Mouse (Mus musculus) heart, embryonic 10.5 days (tissue): ENCODE results near the gene Fdx1l. TPM values are rescaled to one million over a fixed set of nuclear protein-coding genes. Genes with fewer than 3 reads are reported as not detected.

Experiments used
- DNase-seq: peaks from one replicate; pipeline ENCODE4 v3.0.0-alpha.2; 2017; ENCODE audit warnings: low spot score
- H3K27ac ChIP-seq: fragments of 300-500 bp; sonication (generic); 2 replicates; pipeline ENCODE4 v1.5.1; 2016; ENCODE audit warnings: mild to moderate bottlenecking
- H3K27me3 ChIP-seq: fragments of 300-500 bp; sonication (generic); 2 replicates; pipeline ENCODE4 v1.6.1; 2016; ENCODE audit warnings: mild to moderate bottlenecking; ENCODE audit not compliant: poor library complexity, insufficient read depth, severe bottlenecking
- H3K36me3 ChIP-seq: fragments of 300-500 bp; sonication (generic); 2 replicates; pipeline ENCODE4 v1.6.1; 2016; ENCODE audit warnings: mild to moderate bottlenecking, moderate library complexity
- H3K4me1 ChIP-seq: fragments of 300-500 bp; sonication (generic); 2 replicates; pipeline ENCODE4 v1.6.1; 2016; ENCODE audit warnings: mild to moderate bottlenecking
- H3K4me3 ChIP-seq: fragments of 300-500 bp; sonication (generic); 2 replicates; pipeline ENCODE4 v1.5.1; 2016; ENCODE audit warnings: mild to moderate bottlenecking, moderate library complexity
- H3K9me3 ChIP-seq: fragments of 300-500 bp; sonication (generic); 2 replicates; pipeline ENCODE4 v1.6.1; 2016; ENCODE audit warnings: mild to moderate bottlenecking, moderate library complexity
- WGBS: fragments of 180-500 bp; shearing (Covaris S2); methylation state at CpG from one replicate; pipeline ENCODE4 v1.1.7; 2016; 5-methylcytosine and 5-hydroxymethylcytosine counted together
- polyA plus RNA-seq: library from polyadenylated mRNA; unstranded; fragments of >200 nt; fragmentation: Nextera tagmentation; extraction: Ambion mirVana; gene quantifications from 2 replicates; pipeline ENCODE4 v1.2.1, GENCODE M21; 2016

The Fdx1l gene
- polyA plus RNA-seq, 1 experiment from 2014 or later: 79.5 TPM

- H3K27ac ChIP-seq: peak overlapping the region; percentile 30; the same call in 1 of the 2 replicates
- no peaks in the 10 kb centered on the region for H3K36me3 ChIP-seq
- H3K27me3 ChIP-seq: peaks cover 91% of the 10 kb centered on the region
- H3K4me3 ChIP-seq: peak overlapping the region; percentile 66
- peaks cover 63% of the 10 kb centered on the region for H3K4me1 ChIP-seq
- no peak for DNase-seq
- under 1% methylated on average over 36 of the region's 36 CpGs for whole genome bisulfite sequencing
- H3K9me3 ChIP-seq: no peaks in the 10 kb centered on the region
Observed at GRCm38 (mm10) chr9:21031251-21031895, 42.0 kb downstream of the Fdx1l start.

- H3K9me3 ChIP-seq: no peaks in the 10 kb centered on the region
- peaks cover 57% of the 10 kb centered on the region for H3K4me1 ChIP-seq
- DNase-seq: peak; percentile 91
- H3K36me3 ChIP-seq: no peaks in the 10 kb centered on the region
- peak overlapping the region; percentile 66 for H3K4me3 ChIP-seq
- under 1% methylated on average over 13 of the region's 13 CpGs for WGBS
- peaks cover 89% of the 10 kb centered on the region for H3K27me3 ChIP-seq
- H3K27ac ChIP-seq: no peak overlapping the region
Observed at GRCm38 (mm10) chr9:21030781-21031250, 42.6 kb downstream of the Fdx1l start.

DNA sequence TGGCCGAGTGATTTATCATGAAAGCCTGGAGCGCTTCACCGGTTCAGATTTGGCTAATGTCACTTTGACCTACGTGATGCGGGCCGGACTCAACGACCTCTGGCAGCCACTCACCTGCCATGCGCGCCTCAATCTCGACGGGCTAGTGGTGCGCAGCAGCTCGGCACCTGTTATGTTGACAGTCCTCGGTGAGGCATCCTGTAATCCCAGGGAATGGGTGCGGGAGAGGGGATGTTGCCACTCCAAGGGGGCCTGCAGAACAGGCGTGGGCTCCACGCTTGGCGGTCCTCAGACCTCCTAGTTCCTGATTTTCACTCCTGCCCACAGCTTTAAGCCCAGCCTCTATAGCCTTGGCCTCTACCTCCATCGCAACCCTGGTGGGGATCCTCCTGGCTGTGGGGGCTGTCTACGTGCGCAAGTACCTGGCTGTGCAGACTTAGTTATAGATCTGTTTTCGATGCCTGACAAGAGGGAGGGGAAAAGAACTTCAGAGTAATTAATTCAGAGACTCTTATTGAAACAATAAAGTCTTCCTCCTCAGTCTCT is 43.3 kb downstream of the Fdx1l start:
- no peak for DNase-seq
- Histone ChIP-seq H3K4me3 (peak overlapping the region; percentile 66), H3K4me1 (peaks cover 53% of the 10 kb centered on the region), H3K36me3 (no peaks in the 10 kb centered on the region), H3K27ac (peak overlapping the region; percentile 84; the same call in 1 of the 2 replicates), H3K9me3 (no peaks in the 10 kb centered on the region), H3K27me3 (peaks cover 88% of the 10 kb centered on the region)
- 18% methylated on average over 22 of the region's 22 CpGs for WGBS

DNA sequence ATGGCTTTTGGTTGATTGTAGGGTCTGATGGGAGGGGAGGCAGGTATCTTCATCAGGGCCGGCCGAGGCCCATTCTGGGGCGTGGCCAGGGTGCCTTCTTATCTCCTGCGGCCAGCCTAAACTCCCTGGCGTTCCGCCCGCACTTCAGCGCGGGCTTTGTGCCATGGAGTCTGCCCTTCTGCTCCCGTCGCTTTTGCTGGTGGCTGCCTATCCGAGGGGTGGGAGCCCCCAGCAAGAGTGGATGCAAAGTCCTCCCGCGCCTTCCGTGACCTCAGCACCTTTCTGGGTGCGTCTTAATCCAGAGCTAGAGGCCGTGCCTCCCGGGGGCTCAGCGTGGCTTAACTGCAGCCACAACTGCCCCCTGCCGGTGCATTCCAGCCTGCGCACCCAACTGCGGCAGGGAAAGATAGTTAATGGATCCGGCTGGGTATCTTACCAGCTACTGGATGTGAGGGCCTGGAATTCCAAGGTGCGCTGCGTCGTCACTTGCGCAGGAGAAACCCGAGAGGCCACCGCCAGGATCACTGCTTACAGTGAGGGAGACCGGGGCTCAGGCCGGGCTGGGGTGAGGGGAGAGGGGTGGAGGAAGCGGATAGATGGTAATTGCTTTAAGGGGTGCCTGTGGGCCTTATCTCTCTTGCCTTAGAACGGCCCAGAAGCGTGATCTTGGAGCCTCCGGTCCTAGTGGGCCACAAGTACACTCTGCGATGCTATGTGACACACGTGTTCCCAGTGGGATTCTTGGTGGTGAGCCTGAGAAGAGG is 43.9 kb downstream of the Fdx1l start, which contains the start of gene Icam4:
Gene Icam4 (plus strand): TSS at position 83 of the 764 bp plus-strand sequence.
- Histone ChIP-seq H3K4me3 (peak within 1 kb of the TSS; percentile 66), H3K36me3 (no peaks in the 10 kb centered on the region), H3K9me3 (no peaks in the 10 kb centered on the region), H3K27ac (peak within 1 kb of the TSS; percentile 84), H3K4me1 (peaks cover 47% of the 10 kb centered on the region), H3K27me3 (peaks cover 84% of the 10 kb centered on the region)
- DNase-seq: peak; percentile 93
- under 1% methylated on average over 37 of the region's 37 CpGs for WGBS

- H3K27me3 ChIP-seq: peaks cover 77% of the 10 kb centered on the region
- no peak for DNase-seq
- peak overlapping the region; percentile 84; the same call in 1 of the 2 replicates for H3K27ac ChIP-seq
- no peaks in the 10 kb centered on the region for H3K36me3 ChIP-seq
- WGBS: 70% methylated on average over 6 of the region's 6 CpGs
- H3K4me1 ChIP-seq: peaks cover 45% of the 10 kb centered on the region
- no peaks in the 10 kb centered on the region for H3K9me3 ChIP-seq
- peak overlapping the region; percentile 66; the same call in 1 of the 2 replicates for H3K4me3 ChIP-seq
Observed at GRCm38 (mm10) chr9:21028560-21029110, 44.8 kb downstream of the Fdx1l start.

DNA sequence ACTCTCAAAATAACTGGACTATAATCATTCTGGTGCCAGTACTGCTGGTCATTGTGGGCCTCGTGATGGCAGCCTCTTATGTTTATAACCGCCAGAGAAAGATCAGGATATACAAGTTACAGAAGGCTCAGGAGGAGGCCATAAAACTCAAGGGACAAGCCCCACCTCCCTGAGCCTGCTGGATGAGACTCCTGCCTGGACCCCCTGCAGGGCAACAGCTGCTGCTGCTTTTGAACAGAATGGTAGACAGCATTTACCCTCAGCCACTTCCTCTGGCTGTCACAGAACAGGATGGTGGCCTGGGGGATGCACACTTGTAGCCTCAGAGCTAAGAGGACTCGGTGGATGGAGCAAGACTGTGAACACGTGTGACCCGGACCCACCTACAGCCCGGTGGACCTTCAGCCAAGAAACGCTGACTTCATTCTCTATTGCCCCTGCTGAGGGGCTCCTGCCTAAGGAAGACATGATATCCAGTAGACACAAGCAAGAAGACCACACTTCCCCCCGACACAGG is 45.6 kb downstream of the Fdx1l start:
- WGBS: 45% methylated on average over 8 of the region's 8 CpGs
- no peak overlapping the region for H3K4me3 ChIP-seq
- H3K36me3 ChIP-seq: no peaks in the 10 kb centered on the region
- no peak for DNase-seq
- no peaks in the 10 kb centered on the region for H3K9me3 ChIP-seq
- H3K4me1 ChIP-seq: peaks cover 37% of the 10 kb centered on the region
- peaks cover 69% of the 10 kb centered on the region for H3K27me3 ChIP-seq
- H3K27ac ChIP-seq: no peak overlapping the region

- WGBS: 69% methylated on average over 12 of the region's 12 CpGs
- H3K27me3 ChIP-seq: peaks cover 59% of the 10 kb centered on the region
- H3K27ac ChIP-seq: no peak overlapping the region
- peaks cover 27% of the 10 kb centered on the region for H3K4me1 ChIP-seq
- no peaks in the 10 kb centered on the region for H3K36me3 ChIP-seq
- no peak overlapping the region for H3K4me3 ChIP-seq
- no peak for DNase-seq
- no peaks in the 10 kb centered on the region for H3K9me3 ChIP-seq
Observed at GRCm38 (mm10) chr9:21026849-21027248, 46.6 kb downstream of the Fdx1l start.

DNA sequence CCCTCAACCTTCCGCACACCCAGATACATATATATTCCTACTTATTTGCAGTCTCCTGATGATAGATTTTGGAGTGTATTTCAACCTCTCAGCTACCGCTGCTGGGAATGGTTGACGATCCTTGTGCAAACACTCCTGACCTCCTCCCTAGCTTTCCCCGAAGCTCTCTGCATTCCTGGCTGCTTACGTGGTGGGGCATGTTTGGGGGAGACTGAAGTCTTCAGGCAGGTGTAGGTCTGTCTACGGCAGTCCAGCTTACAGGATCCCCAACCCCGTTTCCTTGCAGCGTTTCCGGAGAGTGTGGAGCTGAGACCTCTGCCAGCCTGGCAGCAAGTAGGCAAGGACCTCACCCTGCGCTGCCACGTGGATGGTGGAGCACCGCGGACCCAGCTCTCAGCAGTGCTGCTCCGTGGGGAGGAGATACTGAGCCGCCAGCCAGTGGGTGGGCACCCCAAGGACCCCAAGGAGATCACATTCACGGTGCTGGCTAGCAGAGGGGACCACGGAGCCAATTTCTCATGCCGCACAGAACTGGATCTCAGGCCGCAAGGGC is 48.1 kb downstream of the Fdx1l start:
- 63% methylated on average over 19 of the region's 19 CpGs for WGBS
- peaks cover 50% of the 10 kb centered on the region for H3K27me3 ChIP-seq
- no peak for DNase-seq

GRCm38 (mm10) chr9:21022726-21023125 is 50.7 kb downstream of the Fdx1l start:
- Histone ChIP-seq H3K4me3 (no peak overlapping the region), H3K27me3 (peaks cover 43% of the 10 kb centered on the region), H3K9me3 (no peaks in the 10 kb centered on the region), H3K36me3 (no peaks in the 10 kb centered on the region), H3K27ac (no peak overlapping the region), H3K4me1 (no peaks in the 10 kb centered on the region)
- WGBS: 80% methylated on average over 1 of the region's 1 CpGs
- DNase-seq: no peak

More for the DNA sequence above, 48.1 kb downstream of the Fdx1l start:
- Histone ChIP-seq H3K4me3 (no peak overlapping the region), H3K36me3 (no peaks in the 10 kb centered on the region), H3K9me3 (no peaks in the 10 kb centered on the region), H3K27ac (no peak overlapping the region), H3K4me1 (peaks cover 13% of the 10 kb centered on the region)

DNA sequence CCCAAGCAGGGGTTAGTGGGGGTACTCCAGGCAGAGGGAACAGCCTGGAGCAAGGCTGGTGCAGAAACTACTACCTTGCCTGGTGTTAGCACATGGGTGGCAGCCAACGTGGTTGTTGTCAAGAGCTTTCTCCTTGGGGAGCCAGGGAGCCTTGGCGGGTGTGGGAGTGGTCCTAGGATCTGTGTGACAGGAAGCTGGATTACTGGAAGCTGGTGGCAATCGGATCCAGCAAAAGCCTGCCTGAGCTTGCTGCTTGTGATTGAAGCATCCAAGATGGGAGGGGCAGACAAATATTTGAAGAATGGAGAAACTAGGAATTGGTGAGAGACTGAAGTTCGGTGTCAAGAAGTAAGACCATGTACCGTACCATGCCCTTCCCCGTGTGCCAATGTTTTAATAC is 51.1 kb downstream of the Fdx1l start:
- Histone ChIP-seq H3K36me3 (no peaks in the 10 kb centered on the region), H3K27ac (no peak overlapping the region), H3K27me3 (peaks cover 43% of the 10 kb centered on the region), H3K9me3 (no peaks in the 10 kb centered on the region), H3K4me3 (no peak overlapping the region), H3K4me1 (no peaks in the 10 kb centered on the region)
- 53% methylated on average over 6 of the region's 6 CpGs for WGBS
- no peak for DNase-seq

- 79% methylated on average over 3 of the region's 3 CpGs for WGBS
- Histone ChIP-seq H3K36me3 (no peaks in the 10 kb centered on the region), H3K27me3 (peaks cover 43% of the 10 kb centered on the region), H3K27ac (no peak overlapping the region), H3K4me1 (peaks cover 5% of the 10 kb centered on the region; the same call in 1 of the 2 replicates), H3K4me3 (no peak overlapping the region), H3K9me3 (no peaks in the 10 kb centered on the region)
- DNase-seq: no peak
Observed at GRCm38 (mm10) chr9:21021363-21021762, 52.1 kb downstream of the Fdx1l start.

DNA sequence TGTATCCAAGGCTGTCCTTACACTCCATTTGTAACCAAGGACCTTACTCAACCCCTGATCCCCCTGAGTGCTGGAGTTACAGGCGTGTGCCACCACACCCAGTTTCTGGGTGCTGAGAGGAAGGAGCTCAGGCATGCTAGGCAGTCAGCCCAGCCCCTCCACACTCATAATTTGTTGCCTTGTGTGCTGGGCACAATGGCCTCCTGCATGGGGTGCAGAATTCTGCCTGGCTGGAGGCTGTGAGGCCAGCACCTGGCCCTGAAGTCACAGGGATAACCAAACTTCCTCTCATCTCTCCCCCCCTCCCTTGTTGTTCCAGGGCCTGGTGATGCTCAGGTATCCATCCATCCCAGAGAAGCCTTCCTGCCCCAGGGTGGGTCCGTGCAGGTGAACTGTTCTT is 54.8 kb downstream of the Fdx1l start:
- Histone ChIP-seq H3K4me3 (no peak overlapping the region), H3K27me3 (peaks cover 58% of the 10 kb centered on the region), H3K27ac (no peak overlapping the region), H3K4me1 (peaks cover 23% of the 10 kb centered on the region), H3K36me3 (no peaks in the 10 kb centered on the region), H3K9me3 (no peaks in the 10 kb centered on the region)
- WGBS: 80% methylated on average over 2 of the region's 2 CpGs
- DNase-seq: no peak
